Mouse (Mus musculus) forebrain, postnatal 0 days (tissue): ENCODE data around the gene Tle6. TPM values are rescaled to one million over a fixed set of nuclear protein-coding genes. Genes with fewer than 3 reads are reported as not detected.
A peak's percentile ranks its signal among the peaks of the same experiment; 100 is the strongest.

Experiments
- ATAC-seq: fragments of 200-750 bp; cut with Nextera tagmentation; 2 replicates; pipeline ENCODE4 v1.8.0; 2017; ENCODE audit warnings: mild to moderate bottlenecking, moderate library complexity
- DNase-seq: peaks from one replicate; pipeline ENCODE4 v3.0.0-alpha.2; 2015
- H3K27ac ChIP-seq: fragments of 300-500 bp; sonication (generic); 2 replicates; pipeline ENCODE4 v1.5.1; 2014; ENCODE audit warnings: low read depth, mild to moderate bottlenecking, antibody characterized with exemption, low read length, moderate library complexity, mixed read lengths
- H3K27me3 ChIP-seq: fragments of 300-500 bp; sonication (generic); 2 replicates; pipeline ENCODE4 v1.6.1; 2014; ENCODE audit warnings: mild to moderate bottlenecking, low read length, mixed read lengths; ENCODE audit not compliant: insufficient read depth
- H3K36me3 ChIP-seq: fragments of 300-500 bp; sonication (generic); 2 replicates; pipeline ENCODE4 v1.6.1; 2014; ENCODE audit warnings: mild to moderate bottlenecking, moderate library complexity; ENCODE audit not compliant: insufficient read depth
- H3K4me1 ChIP-seq: fragments of 300-500 bp; sonication (generic); 2 replicates; pipeline ENCODE4 v1.6.1; 2014; ENCODE audit warnings: antibody characterized with exemption; ENCODE audit not compliant: insufficient read depth
- H3K4me2 ChIP-seq: fragments of 300-500 bp; sonication (generic); 2 replicates; pipeline ENCODE4 v1.6.1; 2014; ENCODE audit warnings: low read depth, mild to moderate bottlenecking, moderate library complexity
- H3K4me3 ChIP-seq: fragments of 300-500 bp; sonication (generic); 2 replicates; pipeline ENCODE4 v1.5.1; 2014; ENCODE audit warnings: low read depth, low read length, mixed read lengths
- H3K9ac ChIP-seq: fragments of 300-500 bp; sonication (generic); 2 replicates; pipeline ENCODE4 v1.6.1; 2014; ENCODE audit warnings: mild to moderate bottlenecking
- H3K9me3 ChIP-seq: fragments of 300-500 bp; sonication (generic); 2 replicates; pipeline ENCODE4 v1.6.1; 2016; ENCODE audit warnings: low read length
- CTCF ChIP-seq: sonication (generic); IDR thresholded peaks from 2 replicates; pipeline ENCODE4 v1.5.1; 2016; ENCODE audit warnings: antibody characterized with exemption, control low read depth, low read depth
- WGBS: fragments of 180-500 bp; shearing (Covaris S2); extraction: QIAGEN DNeasy Blood & Tissue Kit; methylation state at CpG from one replicate; pipeline ENCODE4 v1.1.7; 2014; 5-methylcytosine and 5-hydroxymethylcytosine counted together
- polyA plus RNA-seq: library from polyadenylated mRNA; unstranded; fragments of >200 nt; fragmentation: Nextera tagmentation; extraction: Ambion mirVana; gene quantifications from 2 replicates; pipeline ENCODE4 v1.2.1, GENCODE M21; 2015
- total RNA-seq: library from RNA; depleted of rRNA; stranded (reverse); fragments of >200 nt; gene quantifications from 2 replicates; pipeline ENCODE4 v1.2.3, GENCODE M21; 2014

The Tle6 gene
- total and polyA plus RNA-seq, 2 experiments from 2014 or later: 4.2 to 14.1 TPM

DNA sequence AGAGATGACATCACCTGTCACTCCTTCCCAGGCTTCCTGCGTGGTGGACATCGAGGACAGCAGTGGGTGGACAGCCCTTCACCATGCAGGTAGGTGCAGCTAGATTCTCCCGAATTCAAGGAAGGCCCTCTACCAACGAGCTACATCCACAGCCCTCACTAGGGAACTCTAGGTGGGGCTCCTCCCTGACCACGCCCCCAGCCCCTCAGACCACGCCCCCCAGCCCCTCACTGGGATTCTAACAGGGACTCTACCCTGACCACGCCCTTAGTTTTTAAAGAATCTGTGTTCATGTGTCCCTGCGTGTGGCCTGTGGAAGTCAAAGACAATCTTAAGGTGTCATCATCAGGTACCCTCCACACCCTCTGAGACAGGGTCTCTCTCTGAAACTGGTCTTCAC lies 35.5 kb upstream of the Tle6 start:
- Histone ChIP-seq H3K9ac (no peak overlapping the region), H3K4me3 (no peak overlapping the region), H3K36me3 (no peaks in the 10 kb centered on the region; the same call in 1 of the 2 replicates), H3K4me2 (no peak overlapping the region), H3K4me1 (no peaks in the 10 kb centered on the region), H3K9me3 (no peaks in the 10 kb centered on the region), H3K27me3 (no peaks in the 10 kb centered on the region), H3K27ac (no peak overlapping the region)
- no peak for TF ChIP-seq CTCF
- 22% methylated on average over 8 of the region's 8 CpGs for WGBS
- DNase-seq: no peak
- no peak for ATAC-seq

DNA sequence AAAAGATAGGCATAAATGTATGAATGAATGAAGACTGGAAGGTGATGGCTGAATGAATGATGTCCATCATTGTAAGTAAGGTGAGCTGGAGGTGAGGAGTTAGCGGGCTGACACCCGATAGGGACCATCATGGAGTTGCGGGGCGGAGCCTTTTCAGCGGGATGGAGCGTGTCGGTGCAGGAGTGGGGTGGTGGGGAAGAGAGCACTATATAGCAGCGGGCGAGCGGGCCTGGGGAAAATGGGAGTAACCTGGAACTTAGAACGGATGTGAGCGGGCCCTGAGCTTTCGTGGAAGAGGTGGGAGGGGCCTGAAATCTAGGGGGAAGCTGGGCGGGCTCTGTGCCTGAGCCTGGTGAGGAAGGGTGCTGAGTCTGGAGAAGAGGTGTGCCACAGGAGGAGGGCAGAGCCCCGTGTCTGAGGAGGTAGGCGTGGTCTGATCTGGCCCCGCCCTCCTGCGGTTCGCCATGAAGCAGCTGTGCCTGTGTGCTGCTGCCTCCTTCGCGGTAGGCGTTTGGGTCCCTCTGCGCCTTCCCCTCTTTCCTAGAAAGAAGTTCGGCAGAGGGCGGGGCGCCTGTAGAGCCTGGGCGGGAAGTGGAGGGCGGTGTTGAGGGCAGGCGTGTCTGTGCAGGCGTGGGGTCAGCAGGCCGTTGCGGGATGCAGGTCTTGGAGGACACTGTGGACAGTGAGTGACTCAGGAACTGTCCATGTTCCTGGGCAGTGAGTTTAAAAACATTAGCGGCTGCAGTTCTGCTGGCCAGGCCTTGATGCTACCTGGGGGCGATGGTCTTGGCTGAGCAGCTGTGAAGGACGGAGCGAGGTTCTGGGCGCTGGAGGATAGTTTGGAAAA lies 32.6 kb upstream of the Tle6 start:
- no peak for TF ChIP-seq CTCF
- 4% methylated on average over 37 of the region's 37 CpGs for WGBS

DNA sequence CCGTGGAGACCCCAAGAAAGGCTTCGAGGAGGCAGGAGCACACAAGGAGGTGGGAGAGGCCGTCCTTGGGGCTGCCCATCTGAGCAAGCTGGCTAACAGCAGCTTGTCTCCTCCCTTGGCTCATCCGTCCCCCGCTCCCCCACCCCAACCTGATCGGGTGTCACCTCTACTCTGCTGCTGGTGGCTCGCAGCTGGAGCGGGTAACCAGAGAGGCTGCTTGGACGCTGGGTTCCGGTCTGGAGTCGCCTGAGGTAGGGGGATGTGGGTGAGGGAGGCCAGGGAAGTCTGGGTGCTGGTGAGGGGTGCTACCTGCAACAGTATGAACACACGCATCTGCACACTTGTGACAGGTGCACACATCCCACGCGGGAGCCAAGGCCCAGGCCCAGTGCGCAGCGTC lies 27.5 kb upstream of the Tle6 start, which contains the start of gene Ankrd24:
Gene Ankrd24, plus strand, starts transcription at position 151 of the 400 bp plus-strand sequence.
- peaks cover 11% of the 10 kb centered on the region for H3K4me1 ChIP-seq
- no peaks in the 10 kb centered on the region for H3K27me3 ChIP-seq
- DNase-seq (no peak), ATAC-seq (no peak)
- H3K9ac ChIP-seq: peak within 1 kb of the TSS; percentile 88
- peak within 1 kb of the TSS; percentile 86 for H3K27ac ChIP-seq
- peaks cover 22% of the 10 kb centered on the region for H3K36me3 ChIP-seq
- TF ChIP-seq CTCF: no peak
- 87% methylated on average over 16 of the region's 16 CpGs for WGBS
- no peaks in the 10 kb centered on the region for H3K9me3 ChIP-seq
- H3K4me3 ChIP-seq: peak within 1 kb of the TSS; percentile 90
- H3K4me2 ChIP-seq: peak within 1 kb of the TSS; percentile 80

More for the DNA sequence above, 32.6 kb upstream of the Tle6 start:
- H3K4me3 ChIP-seq: peak overlapping the region; percentile 36
- H3K9ac ChIP-seq: peak overlapping the region; percentile 50
- H3K27ac ChIP-seq: peak overlapping the region; percentile 54
- H3K9me3 ChIP-seq: no peaks in the 10 kb centered on the region
- no peaks in the 10 kb centered on the region for H3K36me3 ChIP-seq
- peak; percentile 85 for DNase-seq
- H3K27me3 ChIP-seq: no peaks in the 10 kb centered on the region
- H3K4me1 ChIP-seq: no peaks in the 10 kb centered on the region
- H3K4me2 ChIP-seq: peak overlapping the region; percentile 73
- ATAC-seq: peak; percentile 94

DNA sequence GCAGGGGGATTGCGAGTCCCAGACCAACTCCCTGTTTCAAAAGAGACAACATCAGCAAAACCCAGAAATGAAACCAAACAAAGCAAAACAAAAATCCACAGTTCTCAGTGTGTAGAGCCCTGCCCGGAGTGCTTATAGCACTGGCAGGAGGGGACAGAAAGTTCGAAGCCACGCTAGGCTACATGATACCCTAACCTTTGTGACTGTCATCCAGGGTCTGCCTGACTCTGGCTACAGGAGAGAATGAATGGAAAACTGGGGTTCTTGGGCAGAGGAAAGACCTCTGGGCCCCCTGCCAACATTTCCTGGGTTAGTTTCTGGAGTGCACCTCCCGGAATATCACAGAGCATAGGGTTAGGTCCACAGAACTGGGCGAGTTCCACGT lies 27.0 kb upstream of the Tle6 start:
- H3K27me3 ChIP-seq: no peaks in the 10 kb centered on the region
- no peak for TF ChIP-seq CTCF
- DNase-seq: no peak
- H3K36me3 ChIP-seq: peaks cover 22% of the 10 kb centered on the region
- peak overlapping the region; percentile 86 for H3K27ac ChIP-seq
- peak; percentile 21 for ATAC-seq
- peak overlapping the region; percentile 90 for H3K4me3 ChIP-seq
- H3K4me2 ChIP-seq: peak overlapping the region; percentile 80
- no peaks in the 10 kb centered on the region for H3K9me3 ChIP-seq
- H3K9ac ChIP-seq: peak overlapping the region; percentile 88
- peaks cover 11% of the 10 kb centered on the region for H3K4me1 ChIP-seq
- WGBS: 60% methylated on average over 7 of the region's 7 CpGs

DNA sequence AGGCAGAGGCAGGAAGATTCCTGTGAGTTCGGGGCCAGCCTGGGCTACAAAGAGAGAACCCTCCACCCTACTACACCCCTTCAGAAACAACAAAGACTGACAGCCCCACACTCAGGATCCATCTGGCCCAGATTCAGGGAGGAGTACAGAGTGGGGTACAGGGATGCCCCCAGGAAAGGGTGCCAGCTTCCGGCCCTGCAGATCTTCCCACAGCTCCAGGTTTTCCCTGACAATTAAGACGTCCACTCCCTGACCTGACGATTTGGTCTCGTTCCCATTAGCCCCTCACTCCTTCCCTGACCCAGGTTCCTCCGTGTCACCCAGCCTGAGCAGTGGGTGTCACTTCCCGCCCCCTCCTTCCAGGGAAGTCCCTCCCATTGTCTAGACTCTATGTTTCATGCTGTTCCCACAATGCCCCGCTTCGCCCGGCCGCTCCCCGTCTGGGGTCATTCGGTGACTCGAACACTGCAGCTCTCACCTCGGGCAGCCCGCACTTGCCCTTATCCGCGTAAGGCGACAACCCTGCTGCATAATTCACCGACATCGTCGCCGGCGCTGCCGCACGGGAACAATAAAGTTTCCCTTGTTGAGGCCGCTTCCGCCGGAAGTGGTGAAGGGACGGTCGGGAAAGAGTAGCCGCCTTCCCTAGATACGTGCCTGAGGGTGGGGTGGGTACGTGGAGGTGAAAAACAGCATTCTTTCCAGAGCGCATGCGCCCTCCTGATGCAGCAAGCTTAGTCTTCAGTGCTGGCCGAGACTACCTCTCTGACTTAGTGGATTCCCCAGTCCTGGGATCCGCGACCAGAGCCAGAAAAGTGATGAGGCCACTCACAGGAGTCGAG lies 26.3 kb upstream of the Tle6 start, which contains the start of gene Sirt6:
Gene Sirt6, minus strand, starts transcription at position 804 of the 842 bp plus-strand sequence.
- H3K9ac ChIP-seq: peak within 1 kb of the TSS; percentile 88
- H3K4me3 ChIP-seq: peak within 1 kb of the TSS; percentile 90
- peak within 1 kb of the TSS; percentile 80 for H3K4me2 ChIP-seq
- no peak for TF ChIP-seq CTCF
- H3K27ac ChIP-seq: peak within 1 kb of the TSS; percentile 86
- 6% methylated on average over 40 of the region's 40 CpGs for WGBS
- H3K9me3 ChIP-seq: no peaks in the 10 kb centered on the region
- peaks cover 11% of the 10 kb centered on the region for H3K4me1 ChIP-seq
- ATAC-seq (peak; percentile 95), DNase-seq (peak; percentile 96)
- peaks cover 28% of the 10 kb centered on the region for H3K36me3 ChIP-seq
- H3K27me3 ChIP-seq: no peaks in the 10 kb centered on the region

DNA sequence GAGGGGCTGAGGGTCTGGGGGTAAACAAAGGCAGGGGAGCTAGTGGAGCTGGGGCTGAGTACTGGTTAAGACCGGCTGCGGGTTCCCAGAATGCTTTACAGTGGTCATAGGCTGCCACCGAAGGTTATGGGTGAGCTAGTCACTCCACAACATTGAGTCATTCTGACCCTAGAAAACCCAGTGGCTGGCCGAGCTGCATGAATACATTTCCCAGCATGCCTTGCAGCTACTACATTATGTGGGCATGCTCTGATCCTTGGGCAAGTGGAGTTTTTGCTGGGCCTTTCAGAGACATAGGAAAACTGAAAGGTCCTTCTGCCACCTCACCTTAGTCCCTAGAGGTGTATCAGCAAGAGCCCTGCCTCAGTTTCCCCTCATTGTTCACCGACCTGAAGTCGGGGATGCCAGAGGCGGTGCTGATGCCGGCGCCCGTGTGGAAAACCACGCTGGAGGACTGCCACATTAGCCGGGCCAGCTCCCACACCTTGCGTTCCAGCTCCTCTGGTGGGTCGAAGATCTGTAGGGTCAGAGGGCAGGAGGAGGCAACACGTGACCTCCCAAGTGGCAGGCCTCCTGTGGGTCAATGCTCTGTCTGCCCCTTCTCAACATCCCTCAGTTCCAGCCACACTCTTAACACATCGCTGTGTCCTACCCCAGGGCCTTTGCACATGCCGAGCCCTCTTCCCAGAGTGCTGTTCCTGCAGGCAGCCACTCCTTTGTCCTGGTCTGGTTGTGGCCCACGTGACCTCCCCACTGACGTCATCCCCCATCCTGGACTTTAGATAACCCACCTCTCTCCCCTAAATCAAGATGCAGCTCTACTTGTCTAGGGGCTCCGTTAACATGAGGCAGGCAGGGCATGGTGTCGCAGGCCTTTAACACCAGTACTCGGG lies 25.5 kb upstream of the Tle6 start:
- Histone ChIP-seq H3K36me3 (peaks cover 35% of the 10 kb centered on the region), H3K27ac (peak overlapping the region; percentile 86; the same call in 1 of the 2 replicates), H3K4me1 (peaks cover 11% of the 10 kb centered on the region), H3K9ac (peak overlapping the region; percentile 88), H3K9me3 (no peaks in the 10 kb centered on the region), H3K4me3 (peak overlapping the region; percentile 90), H3K4me2 (peak overlapping the region; percentile 80), H3K27me3 (no peaks in the 10 kb centered on the region)
- DNase-seq: no peak
- TF ChIP-seq CTCF: no peak
- no peak for ATAC-seq
- WGBS: 89% methylated on average over 22 of the region's 22 CpGs
